Mouse (Mus musculus) olfactory bulb, adult 2 months (tissue): ENCODE measurements around the gene Hadh.

Experiments used
- CTCF ChIP-seq: fragments of 200-500 bp; IDR thresholded peaks from 2 replicates; pipeline ENCODE4 v1.5.1; 2012; ENCODE audit warnings: low read depth, mild to moderate bottlenecking, low read length, moderate library complexity; ENCODE audit not compliant: insufficient read depth
- POLR2A ChIP-seq: fragments of 200-500 bp; IDR thresholded peaks from 2 replicates; pipeline ENCODE4 v1.6.1; 2012; ENCODE audit warnings: mild to moderate bottlenecking, low read depth, low read length, moderate library complexity; ENCODE audit not compliant: insufficient read depth

DNA sequence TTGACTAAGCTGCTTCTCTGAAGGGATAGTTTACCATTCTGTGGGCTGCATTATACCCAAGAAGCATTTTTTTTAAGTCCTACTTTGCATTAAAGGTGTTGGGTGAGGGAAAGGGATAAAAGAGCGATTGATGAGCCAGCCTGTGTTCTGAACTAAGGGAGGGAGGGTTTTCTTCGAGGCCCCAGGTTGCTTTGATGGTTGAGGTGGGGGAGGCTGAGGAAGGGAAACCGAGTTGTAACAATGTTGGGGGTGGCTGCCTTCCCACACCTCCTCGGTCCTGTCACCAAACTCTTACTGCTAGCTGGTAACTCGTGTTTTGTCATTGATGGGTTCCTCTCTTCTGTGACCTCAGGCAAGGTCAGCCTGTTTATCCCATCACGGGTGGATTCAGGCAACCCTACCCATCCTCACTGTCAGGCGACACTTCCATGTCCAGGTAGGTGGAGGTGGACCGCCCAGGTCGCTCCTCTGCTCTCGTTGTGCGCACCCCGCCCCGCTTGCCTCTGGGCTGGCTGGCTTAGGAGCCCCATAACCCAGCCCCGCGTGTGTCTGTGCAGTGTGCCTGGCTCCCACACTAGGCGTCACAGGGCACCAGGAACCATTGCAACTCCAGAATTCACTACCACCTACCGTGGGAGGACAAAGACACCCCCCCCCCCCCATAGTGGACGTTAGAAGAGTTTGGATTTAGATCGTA lies 81.1 kb downstream of the Hadh start:
- TF ChIP-seq CTCF (no peak), POLR2A (no peak)
